Mouse (Mus musculus): Measurements from ENCODE around the gene Wdr73.

Wdr73 gene

DNA sequence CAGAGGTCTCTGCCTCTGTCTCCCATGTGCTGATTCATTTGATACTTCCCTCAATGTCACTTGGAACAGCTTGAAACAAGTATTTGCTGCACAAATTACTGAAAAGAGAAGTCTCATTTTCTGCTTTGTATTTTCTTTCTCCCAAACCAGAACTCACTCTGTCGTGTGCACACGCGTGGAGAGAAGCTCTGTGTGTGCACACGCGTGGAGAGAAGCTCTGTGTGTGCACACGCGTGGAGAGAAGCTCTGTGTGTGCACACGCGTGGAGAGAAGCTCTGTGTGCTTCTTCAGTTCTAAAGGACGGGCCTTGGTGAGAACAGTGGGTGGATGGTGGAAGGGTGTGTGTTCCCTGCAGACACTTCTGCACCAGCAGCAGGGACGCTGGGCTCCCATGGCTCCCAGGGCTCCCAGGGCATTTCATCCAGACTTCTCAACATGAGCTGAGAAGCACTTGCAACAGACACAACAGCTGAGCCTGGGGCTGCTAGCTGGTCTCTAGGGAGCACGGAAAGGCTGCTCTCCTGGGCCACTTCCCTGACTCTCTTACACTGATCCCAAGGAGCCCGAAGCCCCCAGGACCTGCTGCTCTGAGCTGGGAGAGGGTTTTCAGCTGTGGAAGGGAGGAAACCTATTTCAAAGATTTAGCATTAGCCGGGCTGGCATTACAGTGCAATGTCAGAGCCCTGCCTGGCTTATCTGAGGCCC, 6.1 kb downstream of the Wdr73 start:
- DNase-seq (ENCODE audit: low spot score in 2 of 2): peak in 1 of 2 experiments; percentile 4

DNA sequence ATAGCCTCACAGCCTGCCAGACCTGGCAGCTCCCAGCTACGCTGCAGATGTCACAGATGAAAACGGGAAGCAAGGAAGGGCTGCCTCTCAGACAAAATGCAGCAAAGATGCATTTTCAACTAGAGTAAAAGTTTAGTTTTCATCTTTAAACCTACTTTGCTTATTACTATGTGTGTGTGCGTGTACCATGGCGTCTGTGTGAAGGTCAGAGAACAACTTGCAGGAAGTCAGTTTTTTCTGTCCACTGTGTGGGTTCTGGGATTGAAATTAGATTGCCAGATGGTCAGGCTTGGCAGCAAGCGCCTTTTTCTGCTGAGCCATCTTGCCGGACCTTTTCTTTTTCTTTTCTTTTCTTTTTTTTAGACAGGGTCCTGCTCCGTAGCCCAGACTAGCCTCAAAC, 6.9 kb downstream of the Wdr73 start:
- DNase-seq (ENCODE audit: low spot score in 2 of 2): no peak

DNA sequence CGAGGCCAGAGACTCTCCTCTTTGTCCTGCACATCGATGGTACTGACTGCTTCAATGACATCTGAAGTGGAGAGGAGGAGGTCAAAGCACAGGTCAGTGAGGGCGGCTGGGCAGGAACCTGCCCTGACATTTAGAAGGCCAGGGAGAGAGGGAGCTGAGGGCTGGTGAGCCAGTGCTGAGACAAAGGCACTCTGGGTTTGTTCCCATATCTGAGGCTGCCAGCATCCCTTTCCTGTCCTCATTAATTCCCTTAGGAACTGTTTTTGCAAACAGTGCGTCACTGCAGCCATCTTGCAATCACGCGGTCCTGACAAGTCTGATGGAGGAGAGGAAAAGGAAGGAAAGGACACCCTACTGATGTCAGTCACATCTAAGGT, 7.3 kb downstream of the Wdr73 start:
- DNase-seq (ENCODE audit: low spot score in 2 of 2): no peak

DNA sequence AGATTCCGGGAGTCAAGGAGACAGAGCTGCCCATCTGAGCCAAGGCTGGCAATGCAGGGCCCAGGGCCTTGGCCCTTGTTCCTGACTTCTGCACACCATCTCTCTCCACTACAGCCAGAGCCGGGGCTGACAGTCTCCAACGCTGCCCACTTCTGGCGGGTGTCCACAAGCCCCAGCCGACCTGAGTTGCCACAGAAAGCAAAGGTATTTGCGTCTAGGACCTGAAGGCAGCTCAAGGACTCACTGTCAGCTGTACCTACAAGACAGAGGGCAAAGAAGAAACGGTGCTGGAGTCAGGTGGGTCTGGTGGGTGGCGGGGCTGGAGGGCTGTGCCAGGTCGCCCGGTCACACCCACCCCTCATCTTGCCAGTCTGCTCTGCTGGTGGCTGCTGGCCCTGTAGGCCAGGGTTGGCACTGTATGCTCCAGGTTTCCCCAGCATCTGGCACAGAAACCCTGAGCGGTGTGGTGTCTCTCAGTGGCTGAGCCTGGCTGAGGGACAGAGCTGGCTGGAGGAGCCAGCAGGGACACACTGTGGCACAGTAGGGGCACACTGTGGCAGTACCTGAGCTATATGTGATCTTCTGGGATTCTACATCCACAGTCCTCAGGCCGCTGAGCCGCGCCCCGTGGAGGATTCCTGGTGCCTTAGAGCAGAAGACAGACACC, 7.8 kb downstream of the Wdr73 start:
- DNase-seq (ENCODE audit: low spot score in 2 of 2): no peak

DNA sequence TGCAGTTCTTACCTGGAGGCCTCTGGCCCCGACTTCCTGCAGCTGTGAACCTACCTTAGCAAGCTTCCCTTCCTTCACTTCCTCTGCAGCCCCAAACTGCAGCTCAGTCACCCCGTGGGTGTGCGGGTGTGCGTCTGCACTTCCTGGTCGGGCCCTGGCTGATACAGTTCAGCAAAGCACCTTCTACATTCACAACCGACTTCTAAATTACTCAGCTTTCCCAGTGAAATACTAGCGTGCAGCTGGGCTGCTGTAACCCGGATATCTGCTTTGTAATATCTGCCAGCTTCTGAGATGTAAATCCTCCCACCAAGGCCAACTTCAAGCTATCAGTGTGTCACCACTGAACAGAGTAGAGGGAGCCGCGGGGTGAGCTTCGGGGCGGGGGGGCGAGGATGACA, 11.2 kb downstream of the Wdr73 start:
- DNase-seq (ENCODE audit: low spot score in 2 of 2): peak; percentile 33 to 72

DNA sequence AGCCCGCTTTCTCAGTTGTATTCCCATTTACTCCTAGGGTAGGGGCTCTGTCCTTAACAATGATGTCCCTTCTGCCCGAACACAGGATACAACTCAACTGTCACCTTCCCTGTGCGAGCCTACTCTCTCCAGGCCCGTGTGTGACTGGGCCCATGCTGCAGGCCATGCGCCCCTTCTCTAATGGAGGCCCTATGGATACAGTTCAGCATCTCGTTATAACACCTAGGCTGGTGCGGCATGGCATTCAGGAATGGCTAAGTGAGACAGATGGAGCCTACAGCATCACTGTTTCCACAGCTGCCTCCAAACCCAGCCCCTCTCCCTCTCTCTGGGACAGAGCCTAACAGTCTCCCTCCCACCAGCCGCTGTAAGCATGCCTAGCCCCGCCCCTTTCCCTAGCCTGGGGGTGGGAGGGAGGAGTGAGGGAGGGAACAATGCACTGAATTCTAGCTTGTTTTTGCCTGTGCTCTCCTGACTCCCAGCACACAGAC, 12.0 kb downstream of the Wdr73 start:
- DNase-seq (ENCODE audit: low spot score in 2 of 2): peak in 1 of 2 experiments; percentile 41

DNA sequence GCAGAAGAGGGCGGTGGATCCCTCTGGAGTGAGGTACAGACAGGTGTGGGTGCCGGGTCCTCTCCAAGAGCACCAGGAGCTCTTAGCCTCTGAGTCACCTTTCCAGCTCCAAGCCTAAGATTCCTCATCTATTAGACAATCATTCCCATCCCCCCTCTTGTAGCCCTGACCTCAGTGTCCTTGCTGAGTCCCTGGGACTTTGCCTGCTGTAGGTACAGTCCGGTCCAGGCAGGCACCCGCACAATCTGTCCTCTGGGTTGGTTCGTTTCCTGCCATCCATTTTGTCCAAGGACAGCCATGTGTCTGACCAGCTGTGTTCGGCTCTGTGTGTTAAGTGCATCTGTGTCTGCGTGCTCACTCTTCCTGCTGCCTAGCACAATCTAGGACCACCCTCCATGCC, 12.5 kb downstream of the Wdr73 start:
- DNase-seq (ENCODE audit: low spot score in 2 of 2): no peak

DNA sequence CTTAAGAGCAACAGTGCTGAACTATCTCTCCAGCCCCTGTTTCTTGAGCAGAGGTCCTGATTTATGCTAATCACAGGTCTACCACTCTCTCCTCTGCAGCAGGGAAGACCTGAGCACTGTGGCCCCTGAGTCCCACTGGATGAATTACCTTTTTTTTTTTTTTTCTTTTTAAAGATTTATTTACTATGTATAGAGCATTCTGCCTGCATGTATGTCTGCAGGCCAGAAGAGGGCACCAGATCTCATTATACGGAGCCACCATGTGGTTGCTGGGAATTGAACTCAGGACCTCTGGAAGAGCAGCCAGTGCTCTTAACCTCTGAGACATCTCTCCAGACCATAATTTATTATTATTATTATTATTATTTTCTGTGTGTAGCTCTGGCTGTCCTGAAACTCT, 15.4 kb downstream of the Wdr73 start:
- DNase-seq (ENCODE audit: low spot score in 2 of 2): peak in 1 of 2 experiments; percentile 55

DNA sequence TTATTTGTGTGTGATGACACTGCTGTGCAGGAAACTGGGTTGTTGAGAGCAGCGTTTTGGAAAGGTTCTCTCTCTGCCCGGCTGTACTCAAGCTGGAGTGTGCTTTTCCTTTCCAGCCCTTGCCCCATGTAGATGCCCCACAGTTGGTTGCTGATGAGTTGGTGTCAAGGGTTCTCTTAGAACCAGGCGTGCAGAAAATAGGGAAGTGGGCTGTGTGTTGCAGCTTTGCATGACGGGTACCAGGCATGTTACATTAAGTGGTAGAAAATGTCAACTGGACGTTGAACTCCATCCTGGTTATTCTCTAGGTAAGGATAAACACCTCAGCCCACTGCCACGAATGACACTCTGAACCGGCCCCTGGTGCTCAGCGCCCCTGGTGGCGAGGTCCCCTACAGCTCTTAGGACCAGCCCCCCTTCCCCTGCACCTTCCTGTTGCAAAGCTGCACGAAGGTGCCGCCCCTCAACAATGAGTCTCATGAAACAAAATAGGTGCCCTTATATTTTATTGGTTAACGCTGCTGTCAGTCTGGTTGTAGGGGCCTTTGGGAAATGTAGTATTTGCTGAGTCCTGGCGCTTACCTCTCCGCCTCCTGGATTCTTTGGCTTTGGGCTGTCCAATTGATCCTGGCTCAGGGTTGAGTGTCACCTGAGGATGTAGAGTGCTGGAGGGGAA, 18.1 kb downstream of the Wdr73 start:
- DNase-seq (ENCODE audit: low spot score in 2 of 2): peak; percentile 32 to 75

DNA sequence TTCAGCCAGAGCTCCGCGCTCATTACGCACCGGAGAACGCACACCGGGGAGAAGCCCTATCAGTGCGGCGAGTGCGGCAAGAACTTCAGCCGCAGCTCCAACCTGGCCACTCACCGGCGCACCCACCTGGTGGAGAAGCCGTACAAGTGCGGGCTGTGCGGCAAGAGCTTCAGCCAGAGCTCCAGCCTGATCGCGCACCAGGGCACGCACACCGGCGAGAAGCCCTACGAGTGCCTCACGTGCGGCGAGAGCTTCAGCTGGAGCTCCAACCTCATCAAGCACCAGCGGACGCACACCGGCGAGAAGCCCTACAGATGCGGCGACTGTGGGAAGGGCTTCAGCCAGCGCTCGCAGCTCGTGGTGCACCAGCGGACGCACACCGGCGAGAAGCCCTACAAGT, 25.3 kb downstream of the Wdr73 start:
- no peak for DNase-seq (ENCODE audit: low spot score in 2 of 2)

DNA sequence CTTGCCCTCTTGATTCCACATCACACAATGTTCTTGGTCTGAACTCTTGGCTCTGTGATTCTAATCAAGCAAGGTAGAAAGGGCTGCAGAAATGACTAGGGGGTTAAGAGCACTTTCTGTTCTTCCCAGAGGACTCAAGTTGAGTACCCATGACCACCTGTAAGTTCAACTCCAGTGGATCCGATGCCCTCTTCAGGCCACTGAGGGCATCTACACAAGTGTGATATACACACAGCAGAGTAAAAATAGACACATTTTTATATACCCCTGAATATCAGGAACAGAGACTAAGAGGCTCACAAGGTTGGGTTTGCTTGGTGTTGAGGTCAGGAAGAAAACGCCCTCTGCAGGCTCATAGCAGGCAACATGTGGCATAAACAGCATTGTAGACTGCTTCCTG, 27.4 kb downstream of the Wdr73 start:
- DNase-seq (ENCODE audit: low spot score in 2 of 2): no peak

DNA sequence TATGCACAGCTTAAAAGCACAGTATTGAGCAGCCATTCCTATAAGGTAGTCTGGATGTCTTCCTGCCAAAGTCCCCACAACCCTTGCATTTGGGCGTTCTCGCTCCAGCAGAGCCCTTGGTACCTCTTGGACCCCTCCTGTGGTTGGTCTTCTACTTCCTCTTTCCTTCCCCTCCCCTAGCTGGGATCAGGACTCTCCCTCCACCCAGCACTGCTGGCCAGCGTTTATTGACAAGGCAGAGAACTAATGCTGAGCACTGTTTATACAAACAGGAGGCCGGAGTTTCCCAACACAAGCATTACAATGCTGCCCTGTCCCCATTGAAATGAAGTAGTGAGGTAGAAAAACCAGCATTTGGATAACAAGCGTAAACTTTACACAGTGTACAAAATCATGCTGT, 28.0 kb downstream of the Wdr73 start:
- no peak for DNase-seq (ENCODE audit: low spot score in 2 of 2)

DNA sequence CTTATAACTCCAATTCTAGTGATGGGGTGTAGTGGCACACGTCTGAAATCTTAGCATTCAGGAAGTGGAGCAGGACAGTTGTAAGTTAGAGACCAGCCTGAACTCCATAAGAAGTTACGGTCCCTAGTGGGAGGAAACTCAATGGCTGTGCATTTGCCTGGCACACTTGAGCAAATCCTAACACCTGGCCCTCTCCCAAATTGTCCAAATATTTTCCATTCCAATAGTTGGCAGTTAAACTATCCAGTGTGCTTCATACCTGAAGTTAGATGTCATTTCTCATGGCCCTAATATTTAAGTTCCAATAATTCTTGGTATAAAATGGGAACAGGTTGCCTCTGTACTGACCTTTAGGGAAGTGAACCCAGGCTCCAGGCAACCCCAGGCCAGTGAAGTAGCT, 32.4 kb downstream of the Wdr73 start:
- no peak for DNase-seq (ENCODE audit: low spot score in 2 of 2)

DNA sequence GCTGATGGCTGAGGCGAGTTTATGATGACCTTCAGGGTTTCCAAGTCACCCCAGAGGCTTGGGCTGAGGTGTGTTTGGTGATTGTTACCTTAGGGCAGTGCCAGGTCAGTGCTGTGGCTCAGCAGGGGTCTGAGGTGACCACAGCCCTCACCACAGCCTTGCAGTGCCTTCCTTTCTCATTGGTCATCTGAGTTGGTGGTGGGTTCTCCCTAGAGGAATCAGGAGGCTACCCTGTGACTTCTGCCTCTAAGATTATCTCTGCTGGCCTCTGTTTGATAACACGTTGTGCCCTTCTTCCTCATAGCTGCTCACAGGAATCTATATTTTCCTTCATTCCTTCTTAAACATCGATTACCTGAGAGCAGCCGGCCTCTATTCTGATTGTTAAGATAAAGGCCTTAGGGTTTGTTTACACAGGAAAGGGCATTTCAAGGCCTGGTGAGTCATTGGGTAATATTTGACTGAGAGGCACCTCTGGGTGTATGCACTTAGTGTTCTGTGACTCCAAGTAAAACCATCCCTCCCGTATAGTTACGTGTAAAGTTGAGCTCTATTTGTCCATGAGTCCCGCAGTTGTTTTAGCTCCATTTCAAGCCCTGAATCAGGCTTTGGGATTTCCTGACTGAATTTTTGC, 34.4 kb downstream of the Wdr73 start:
- no peak for DNase-seq (ENCODE audit: low spot score in 2 of 2)

DNA sequence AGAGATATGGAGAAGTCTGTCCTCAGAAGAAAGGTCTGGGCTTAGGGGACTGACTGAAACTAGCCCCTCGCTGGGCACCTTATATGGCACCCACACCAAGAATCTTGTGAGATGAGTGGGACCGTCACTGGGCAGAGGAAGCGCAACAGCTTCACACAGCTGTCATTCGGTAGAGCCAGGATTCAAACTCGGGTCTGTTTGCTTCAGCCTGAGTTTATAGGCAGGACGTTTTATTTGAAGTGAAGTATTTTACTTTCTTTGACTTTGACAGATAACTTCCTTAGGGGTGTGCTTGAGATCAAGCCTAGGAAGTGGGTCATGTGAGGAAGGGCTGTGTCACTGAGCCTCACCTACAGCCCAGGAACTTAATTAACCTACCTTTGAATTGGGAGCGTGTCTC, 35.5 kb downstream of the Wdr73 start:
- DNase-seq (ENCODE audit: low spot score in 2 of 2): no peak

DNA sequence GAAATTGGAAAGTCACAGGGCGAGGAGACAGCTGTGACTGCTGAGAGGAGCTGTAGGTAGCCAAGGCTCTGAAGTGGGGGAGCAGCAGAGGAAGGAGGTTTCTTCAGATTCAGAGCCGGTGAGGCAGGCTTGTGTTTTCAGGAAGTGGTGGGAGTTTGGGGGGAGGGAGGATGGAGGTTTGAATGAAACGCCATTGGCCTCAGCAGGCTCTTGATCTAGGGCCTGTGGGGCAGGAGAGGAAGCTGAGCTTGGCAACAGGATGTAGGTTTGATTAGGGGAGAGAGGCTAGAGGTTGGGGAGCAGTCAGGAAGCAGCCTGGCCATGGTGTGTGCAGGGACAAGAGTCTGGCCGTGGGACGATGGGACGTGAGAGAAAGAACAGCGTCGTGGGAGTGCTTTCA, 36.2 kb downstream of the Wdr73 start:
- peak in 1 of 2 experiments; percentile 59 for DNase-seq (ENCODE audit: low spot score in 2 of 2)

DNA sequence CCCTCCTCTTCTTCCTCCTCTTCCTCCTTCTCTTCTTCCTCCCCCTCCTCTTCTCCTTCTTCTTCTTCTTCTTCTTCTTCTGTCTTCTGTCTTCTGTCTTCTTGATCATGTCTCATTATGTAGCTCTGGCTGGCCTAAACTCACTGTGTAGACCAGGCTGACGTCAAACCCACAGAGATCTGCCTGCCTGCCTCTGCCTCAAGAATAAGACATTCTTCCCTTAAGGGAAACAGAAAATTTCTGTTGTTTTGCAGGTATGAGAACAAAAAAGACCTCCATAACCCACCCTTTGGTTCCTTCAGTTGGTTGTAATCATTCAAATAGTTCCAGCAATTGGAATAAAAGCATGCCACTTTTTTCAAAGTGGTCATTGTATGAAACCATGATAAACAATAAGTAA, 36.9 kb downstream of the Wdr73 start:
- DNase-seq (ENCODE audit: low spot score in 2 of 2): no peak

DNA sequence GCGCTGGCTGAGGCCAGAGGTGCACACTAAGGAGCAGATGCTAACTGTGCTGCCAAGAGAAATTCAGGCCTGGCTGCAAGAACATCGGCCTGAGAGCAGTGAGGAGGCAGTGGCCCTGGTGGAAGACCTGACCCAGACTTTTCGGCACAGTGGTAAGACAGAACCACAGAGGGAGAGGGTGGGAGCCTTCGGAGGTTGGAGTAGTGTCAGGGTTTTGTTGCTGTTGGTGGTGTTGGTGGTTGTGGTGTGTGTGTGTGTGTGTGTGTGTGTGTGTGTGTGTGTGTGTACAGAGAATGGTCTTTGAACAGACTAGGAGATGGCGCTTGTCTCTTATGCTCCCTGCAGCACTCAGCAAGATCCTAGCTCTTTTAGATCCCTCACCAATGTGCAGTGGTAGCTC, 37.5 kb downstream of the Wdr73 start:
- no peak for DNase-seq (ENCODE audit: low spot score in 2 of 2)

DNA sequence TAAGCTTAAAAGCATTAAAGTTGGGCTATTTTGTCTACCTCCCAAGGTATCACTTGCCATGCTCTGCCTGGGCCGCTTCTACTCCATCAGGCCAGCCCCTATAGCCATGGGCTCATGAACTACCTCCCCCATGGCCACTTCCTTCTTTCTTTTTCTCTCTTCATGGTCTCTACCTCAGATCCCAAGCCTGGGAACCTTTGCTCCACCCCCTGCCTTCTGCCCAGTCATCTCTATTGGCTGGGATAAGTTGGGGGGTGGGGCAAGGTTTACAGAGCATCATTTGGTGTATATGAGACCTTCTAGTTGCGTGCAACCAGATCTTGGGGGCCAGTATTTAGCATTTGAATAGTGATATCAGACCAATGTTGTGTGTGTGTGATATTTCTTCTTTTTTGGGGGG, 38.6 kb downstream of the Wdr73 start:
- DNase-seq (ENCODE audit: low spot score in 2 of 2): no peak

DNA sequence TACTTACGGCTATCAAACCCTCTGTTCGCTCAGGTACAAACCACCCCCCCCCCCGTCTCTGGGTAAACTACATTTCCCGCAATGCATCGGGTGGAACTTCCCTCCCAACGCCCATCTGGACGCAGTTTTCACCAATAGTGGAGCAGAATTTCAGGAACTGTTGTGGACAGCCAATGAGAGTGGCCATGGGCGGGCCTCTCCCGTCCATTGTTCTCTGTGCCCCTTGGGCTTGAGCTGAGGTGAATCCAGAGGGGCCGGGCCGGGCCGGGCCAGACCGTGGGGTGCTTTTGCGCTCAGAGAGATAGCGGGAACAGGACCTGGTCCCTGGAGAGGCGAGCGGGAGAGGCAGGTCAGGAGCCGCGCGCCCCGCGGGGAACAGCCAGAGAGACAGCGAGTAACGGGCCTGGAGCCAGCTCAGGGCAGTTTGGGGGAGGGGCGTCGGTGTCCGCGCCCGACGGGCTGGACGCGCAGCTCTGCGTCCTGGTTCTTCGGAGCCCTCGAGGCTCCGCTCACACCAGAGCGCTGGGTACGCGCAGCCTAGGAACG, 40.3 kb downstream of the Wdr73 start, which contains the start of gene Zscan2:
Gene Zscan2, plus strand, starts transcription at position 192 of the 546 bp plus-strand sequence.
- DNase-seq (ENCODE audit: low spot score in 2 of 2): peak; percentile 71 to 82

DNA sequence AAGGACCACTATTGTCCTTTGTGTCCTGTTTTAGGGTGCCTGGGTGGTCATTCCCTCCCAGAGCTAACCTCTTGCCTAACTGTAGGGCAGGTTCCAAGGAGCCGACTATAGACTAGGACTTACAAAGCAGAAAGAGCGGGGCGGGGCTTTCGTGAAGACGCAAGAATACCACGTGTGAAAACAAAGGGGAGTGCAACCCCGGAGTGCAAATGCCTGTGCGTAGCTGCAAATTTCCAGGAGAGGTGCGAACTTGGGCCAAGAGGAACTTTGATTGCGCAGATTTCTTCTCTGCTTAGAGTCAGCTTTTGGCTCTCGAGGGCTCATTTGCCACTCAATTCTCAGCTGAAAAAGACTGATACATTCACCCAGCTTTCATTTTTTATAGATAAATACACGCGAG, 40.8 kb downstream of the Wdr73 start:
- peak; percentile 29 to 69 for DNase-seq (ENCODE audit: low spot score in 2 of 2)

DNA sequence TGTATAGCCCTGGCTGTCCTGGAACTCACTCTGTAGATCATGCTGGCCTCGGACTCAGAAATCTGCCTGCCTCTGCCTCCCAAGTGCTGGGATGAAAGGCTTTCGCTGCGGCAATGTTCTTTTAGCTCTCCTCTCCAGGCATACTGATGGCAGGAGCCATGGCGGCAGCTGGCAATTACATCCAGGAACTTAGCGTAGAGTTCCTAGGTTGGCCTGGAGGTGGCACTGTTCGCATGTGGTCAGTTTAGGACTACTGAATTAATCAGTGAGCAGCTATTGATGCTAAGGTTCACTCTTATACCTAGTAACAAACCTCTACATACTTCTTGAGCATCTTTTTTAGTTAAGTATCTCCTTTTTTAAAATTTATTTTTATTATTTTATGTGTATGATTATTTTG, 43.9 kb downstream of the Wdr73 start:
- DNase-seq (ENCODE audit: low spot score in 2 of 2): peak; percentile 63 to 85

Measured in spleen, postnatal 10 days (tissue).